Mouse (Mus musculus) lung, adult 2 months (tissue): ENCODE data around the gene Grm8.

Experiments
- CTCF ChIP-seq: fragments of 200-500 bp; IDR thresholded peaks from 2 replicates; pipeline ENCODE4 v1.5.1; 2011; ENCODE audit warnings: mild to moderate bottlenecking, low read length, control low read depth; ENCODE audit not compliant: insufficient read depth
- POLR2A ChIP-seq: fragments of 200-500 bp; IDR thresholded peaks from 2 replicates; pipeline ENCODE4 v1.6.1; 2011; ENCODE audit warnings: low read depth, mild to moderate bottlenecking, control low read depth, low read length, borderline replicate concordance; ENCODE audit errors: extremely low read depth

DNA sequence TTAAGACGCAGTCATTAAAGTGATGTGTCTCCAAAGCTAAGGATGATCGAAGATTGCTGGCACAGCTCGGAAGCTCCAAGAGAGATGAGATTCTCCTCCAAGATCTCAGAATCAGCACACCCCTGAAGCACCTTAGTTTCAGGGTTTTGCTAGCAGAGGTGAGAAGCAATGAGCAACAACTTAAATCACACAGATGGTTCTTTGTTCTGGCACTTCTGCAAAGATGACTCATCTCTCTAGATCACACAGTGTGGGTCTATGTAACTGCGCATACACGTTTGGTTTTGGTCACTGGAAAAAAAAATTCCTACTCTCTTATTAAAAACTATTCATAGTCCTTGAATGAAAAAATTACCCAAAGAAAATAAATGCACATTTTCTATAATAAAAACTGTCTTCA, 157.6 kb downstream of the Grm8 start:
- no peak for TF ChIP-seq CTCF
- TF ChIP-seq POLR2A: no peak
